In the genomic region with DNA sequence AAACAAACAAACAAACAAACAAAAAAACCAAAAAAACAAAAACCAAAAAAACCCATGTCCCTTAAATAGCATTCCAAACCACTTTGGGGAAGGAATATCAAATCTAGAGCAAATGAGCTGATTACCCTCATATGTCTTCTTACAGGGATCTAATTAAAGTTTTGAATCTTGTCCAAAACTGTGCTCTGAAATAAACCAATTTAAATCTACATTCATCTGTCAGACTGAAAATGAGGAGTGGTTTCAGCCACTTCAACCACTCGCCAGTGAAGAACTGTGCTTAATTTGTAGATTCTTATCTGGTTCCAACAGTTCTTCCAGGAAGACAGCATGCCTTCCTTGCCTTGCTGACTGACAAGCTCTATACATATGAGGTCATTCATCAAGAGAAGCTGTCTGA, we compare ENCODE assay signal across 27 mouse cellular contexts.
"Had no signal": no experiment of that assay in that cellular context is flagged by ENCODE, and none has a peak within 500 bp of the region (broad histone marks: within the 10 kb centered on the region; RNA-seq: fewer than 3 reads in every experiment).

No protein-coding gene starts in this region.

- H3K9ac ChIP-seq: heart, embryonic 12.5 days; hindbrain, embryonic 12.5 days; hindbrain, embryonic 14.5 days; intestine, embryonic 15.5 days; limb, embryonic 12.5 days; liver, embryonic 13.5 days; liver, embryonic 15.5 days; liver, postnatal 0 days had no signal

- H3K27ac ChIP-seq: gastrocnemius, adult 2 months; heart, embryonic 10.5 days; hindbrain, embryonic 10.5 days; hindbrain, embryonic 12.5 days; hindbrain, embryonic 14.5 days; intestine, embryonic 15.5 days; layer of hippocampus, adult 2 months; left cerebral cortex, adult 2 months; limb, embryonic 10.5 days; limb, embryonic 12.5 days; liver, embryonic 13.5 days; liver, embryonic 15.5 days had no signal

- ATAC-seq: hindbrain, embryonic 16.5 days; inflammation-experienced regulatory T-cells, adult 6 months; intestine, embryonic 15.5 days; intestine, postnatal 0 days; liver, postnatal 0 days had no signal

- H3K4me3 ChIP-seq: gastrocnemius, adult 2 months; heart, embryonic 10.5 days; heart, embryonic 12.5 days; hindbrain, embryonic 10.5 days; hindbrain, embryonic 12.5 days; intestine, embryonic 15.5 days; layer of hippocampus, adult 2 months; left cerebral cortex, adult 2 months; limb, embryonic 10.5 days; limb, embryonic 12.5 days; liver, embryonic 13.5 days; liver, embryonic 15.5 days had no signal

- H3K9me3 ChIP-seq: heart, embryonic 10.5 days; heart, embryonic 12.5 days; hindbrain, embryonic 10.5 days; hindbrain, embryonic 12.5 days; intestine, embryonic 15.5 days; limb, embryonic 10.5 days; limb, embryonic 12.5 days; liver, embryonic 13.5 days; liver, embryonic 15.5 days had no signal

- DNase-seq: gastrocnemius, adult 2 months; gastrocnemius, postnatal 10 days; gastrocnemius, postnatal 25 days; heart, postnatal 10 days; heart, postnatal 4 days; kidney, adult 18-20 months; kidney, adult 8-10 months; kidney, postnatal 10 days; kidney, postnatal 25 days; kidney, postnatal 4 days; liver; liver, embryonic 13.5 days; liver, postnatal 0 days had no signal

- H3K27me3 ChIP-seq: heart, embryonic 12.5 days; intestine, embryonic 15.5 days; limb, embryonic 12.5 days had no signal

- H3K4me2 ChIP-seq: heart, embryonic 12.5 days; hindbrain, embryonic 12.5 days; hindbrain, embryonic 14.5 days; intestine, embryonic 15.5 days; limb, embryonic 12.5 days; liver, embryonic 13.5 days; liver, embryonic 15.5 days had no signal

- H3K36me3 ChIP-seq: heart, embryonic 10.5 days; heart, embryonic 12.5 days; hindbrain, embryonic 10.5 days; hindbrain, embryonic 12.5 days; intestine, embryonic 15.5 days; limb, embryonic 10.5 days; limb, embryonic 12.5 days; liver, embryonic 13.5 days; liver, embryonic 15.5 days had no signal

- H3K4me1 ChIP-seq: liver, embryonic 15.5 days had no signal
